Mouse (Mus musculus) ES-CJ7 (cell line): ENCODE measurements around the gene Cxcr2.
A peak's percentile ranks its signal among the peaks of the same experiment; 100 is the strongest.

Source experiments
- DNase-seq: peaks from one replicate; pipeline ENCODE4 v3.0.0; 2011; ENCODE audit warnings: low read depth, low spot score

The Cxcr2 gene

GRCm38 (mm10) chr1:74196621-74197419, 43.0 kb downstream of the Cxcr2 start:
- DNase-seq: no peak

- no peak for DNase-seq
Observed at GRCm38 (mm10) chr1:74197726-74198470, 44.1 kb downstream of the Cxcr2 start.

- no peak for DNase-seq
Observed at GRCm38 (mm10) chr1:74199046-74199445, 45.3 kb downstream of the Cxcr2 start.

- no peak for DNase-seq
Observed at GRCm38 (mm10) chr1:74201048-74201844, 47.5 kb downstream of the Cxcr2 start.

GRCm38 (mm10) chr1:74203457-74203856, 49.7 kb downstream of the Cxcr2 start:
- DNase-seq: peak; percentile 54

GRCm38 (mm10) chr1:74205881-74206280, 52.1 kb downstream of the Cxcr2 start:
- peak; percentile 85 for DNase-seq

- peak; percentile 33 for DNase-seq
Observed at GRCm38 (mm10) chr1:74206642-74207041, 52.9 kb downstream of the Cxcr2 start.

- DNase-seq: no peak
Observed at GRCm38 (mm10) chr1:74207906-74208305, 54.1 kb downstream of the Cxcr2 start.

GRCm38 (mm10) chr1:74208941-74209340, 55.2 kb downstream of the Cxcr2 start:
- DNase-seq: no peak
